Mouse (Mus musculus) stomach, embryonic 15.5 days (tissue): ENCODE measurements at regions not wholly inside any gene's neighbourhood (a gene's known extent, or its start where the extent isn't known, plus 50 kb on each side); places are given as distances from the start of the nearest gene placed in this dataset.

ENCODE experiments used
- ATAC-seq: fragments of 200-750 bp; cut with Nextera tagmentation; 2 replicates; pipeline ENCODE4 v1.8.0; 2017; ENCODE audit warnings: low read depth, moderate number of reproducible peaks, moderate TSS enrichment; ENCODE audit not compliant: insufficient read depth, low FRiP score
- H3K27ac ChIP-seq: fragments of 300-500 bp; sonication (generic); 2 replicates; pipeline ENCODE4 v1.5.1; 2015; ENCODE audit warnings: mild to moderate bottlenecking, inconsistent platforms
- H3K27me3 ChIP-seq: fragments of 300-500 bp; sonication (generic); replicated peaks from 2 replicates; pipeline ENCODE4 v1.6.1; 2015; ENCODE audit warnings: inconsistent platforms
- H3K36me3 ChIP-seq: fragments of 300-500 bp; sonication (generic); 2 replicates; pipeline ENCODE4 v1.6.1; 2015; ENCODE audit warnings: inconsistent platforms
- H3K4me1 ChIP-seq: fragments of 300-500 bp; sonication (generic); 2 replicates; pipeline ENCODE4 v1.6.1; 2015; ENCODE audit warnings: inconsistent platforms
- H3K4me2 ChIP-seq: fragments of 300-500 bp; sonication (generic); 2 replicates; pipeline ENCODE4 v1.6.1; 2015; ENCODE audit warnings: mild to moderate bottlenecking, inconsistent platforms
- H3K4me3 ChIP-seq: fragments of 300-500 bp; sonication (generic); replicated peaks from 2 replicates; pipeline ENCODE4 v1.5.1; 2015; ENCODE audit warnings: inconsistent platforms
- H3K9ac ChIP-seq: fragments of 300-500 bp; sonication (generic); 2 replicates; pipeline ENCODE4 v1.6.1; 2015; ENCODE audit warnings: inconsistent platforms
- H3K9me3 ChIP-seq: fragments of 300-500 bp; sonication (generic); 2 replicates; pipeline ENCODE4 v1.6.1; 2016; ENCODE audit warnings: inconsistent platforms
- WGBS: fragments of 180-500 bp; shearing (Covaris S2); methylation state at CpG from one replicate; pipeline ENCODE4 v1.1.7; 2015; 5-methylcytosine and 5-hydroxymethylcytosine counted together

GRCm38 (mm10) chr13:90584766-90585165 is 320.4 kb downstream of the Atp6ap1l start:
- Histone ChIP-seq H3K27me3 (no peaks in the 10 kb centered on the region), H3K4me2 (no peak overlapping the region), H3K9me3 (no peaks in the 10 kb centered on the region), H3K9ac (no peak overlapping the region), H3K27ac (no peak overlapping the region), H3K4me1 (no peaks in the 10 kb centered on the region), H3K36me3 (no peaks in the 10 kb centered on the region), H3K4me3 (no peak overlapping the region)
- WGBS: 75% methylated on average over 2 of the region's 2 CpGs
- ATAC-seq: no peak

DNA sequence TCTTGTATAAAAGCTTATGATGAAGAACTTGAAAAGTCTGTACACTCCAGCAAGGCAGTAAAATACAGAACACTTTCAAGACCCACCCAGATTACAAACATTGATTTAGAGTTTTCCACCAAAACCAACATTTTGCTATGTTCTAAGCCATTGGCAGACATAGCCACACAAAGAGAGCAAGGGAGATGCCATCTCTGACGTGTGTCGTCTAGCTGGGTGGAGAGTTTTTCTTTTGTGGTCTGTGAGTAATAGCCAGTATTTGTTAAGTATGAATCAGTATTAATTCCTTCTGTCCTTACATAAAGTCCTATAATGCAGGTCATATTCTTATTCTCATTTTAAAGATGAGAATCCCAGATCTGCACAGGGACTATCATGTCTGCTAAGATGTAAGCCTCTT is 329.8 kb downstream of the Atp6ap1l start:
- Histone ChIP-seq H3K4me2 (no peak overlapping the region), H3K9me3 (no peaks in the 10 kb centered on the region), H3K27ac (no peak overlapping the region), H3K4me3 (no peak overlapping the region), H3K27me3 (no peaks in the 10 kb centered on the region), H3K4me1 (no peaks in the 10 kb centered on the region), H3K9ac (no peak overlapping the region), H3K36me3 (no peaks in the 10 kb centered on the region)
- ATAC-seq: no peak
- WGBS: 77% methylated on average over 2 of the region's 2 CpGs

GRCm38 (mm10) chr13:90572580-90572979 is 332.6 kb downstream of the Atp6ap1l start:
- no peak for ATAC-seq
- WGBS: 83% methylated on average over 2 of the region's 2 CpGs
- Histone ChIP-seq H3K4me1 (no peaks in the 10 kb centered on the region), H3K4me2 (no peak overlapping the region), H3K36me3 (no peaks in the 10 kb centered on the region), H3K9me3 (no peaks in the 10 kb centered on the region), H3K4me3 (no peak overlapping the region), H3K27ac (no peak overlapping the region), H3K9ac (no peak overlapping the region), H3K27me3 (no peaks in the 10 kb centered on the region)

DNA sequence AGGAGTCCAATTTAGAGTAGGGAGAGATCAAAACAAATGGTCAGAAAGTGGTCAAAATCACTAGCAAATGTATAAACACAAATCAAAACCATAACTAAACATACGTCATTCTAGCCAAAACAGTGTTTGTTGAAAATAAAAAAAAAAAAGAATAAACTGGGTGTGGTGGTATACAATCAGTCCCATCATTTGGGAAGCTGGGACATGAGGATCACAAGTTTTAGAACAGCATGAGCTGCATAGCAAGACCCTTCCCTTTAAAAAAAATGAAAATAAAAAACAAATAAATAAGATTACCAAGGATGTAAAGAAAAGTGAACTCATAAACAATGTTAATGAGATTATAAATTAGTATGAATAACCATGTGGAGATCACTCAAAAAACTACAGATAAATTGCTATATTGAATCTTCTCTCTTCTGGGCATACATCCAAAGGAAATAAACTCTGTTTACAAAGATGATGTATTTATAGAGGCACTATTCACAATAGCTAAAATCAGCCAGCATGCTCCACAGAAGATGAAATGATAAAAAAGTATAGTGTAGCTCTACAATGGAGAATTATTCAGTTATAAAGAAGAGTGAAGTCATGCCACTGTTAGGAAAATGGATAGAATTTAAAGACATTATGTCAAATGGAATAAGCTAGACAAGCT is 341.8 kb downstream of the Atp6ap1l start:
- ATAC-seq: no peak
- no peak overlapping the region for H3K4me3 ChIP-seq
- H3K36me3 ChIP-seq: no peaks in the 10 kb centered on the region
- no peak overlapping the region for H3K27ac ChIP-seq
- H3K9ac ChIP-seq: no peak overlapping the region
- H3K4me2 ChIP-seq: no peak overlapping the region
- no peaks in the 10 kb centered on the region for H3K4me1 ChIP-seq
- 55% methylated on average over 1 of the region's 1 CpGs for WGBS
- no peaks in the 10 kb centered on the region for H3K27me3 ChIP-seq
- no peaks in the 10 kb centered on the region for H3K9me3 ChIP-seq

GRCm38 (mm10) chr13:90560095-90560494 is 345.1 kb downstream of the Atp6ap1l start:
- no peaks in the 10 kb centered on the region for H3K36me3 ChIP-seq

DNA sequence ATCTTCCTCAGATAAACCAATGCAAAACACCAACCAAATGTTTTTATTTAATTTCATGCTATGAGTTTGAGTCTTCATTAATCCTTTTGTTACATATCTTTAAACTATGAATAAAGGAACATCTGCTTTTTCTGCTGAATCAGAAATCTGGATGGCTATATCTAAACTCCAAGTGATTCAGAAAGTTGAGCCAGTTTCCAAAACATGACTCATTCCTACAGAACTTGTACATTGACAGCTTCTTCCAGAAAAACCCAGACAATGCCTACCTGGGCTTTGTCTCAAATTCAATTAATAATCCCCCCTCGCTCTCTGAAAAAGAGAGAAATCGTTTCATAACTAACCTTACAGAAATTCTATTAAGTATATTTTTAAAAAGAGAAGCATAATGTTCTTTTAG is 345.7 kb downstream of the Atp6ap1l start:
- H3K4me2 ChIP-seq: no peak overlapping the region
- no peaks in the 10 kb centered on the region for H3K27me3 ChIP-seq
- no peak overlapping the region for H3K27ac ChIP-seq
- no peak overlapping the region for H3K4me3 ChIP-seq
- H3K9ac ChIP-seq: no peak overlapping the region
- 92% methylated on average over 2 of the region's 2 CpGs for WGBS
- ATAC-seq: no peak
- H3K36me3 ChIP-seq: no peaks in the 10 kb centered on the region
- no peaks in the 10 kb centered on the region for H3K4me1 ChIP-seq
- H3K9me3 ChIP-seq: no peaks in the 10 kb centered on the region

More at GRCm38 (mm10) chr13:90560095-90560494, 345.1 kb downstream of the Atp6ap1l start:
- no peak for ATAC-seq
- Histone ChIP-seq H3K27me3 (no peaks in the 10 kb centered on the region), H3K27ac (no peak overlapping the region), H3K4me1 (no peaks in the 10 kb centered on the region), H3K9ac (no peak overlapping the region), H3K4me2 (no peak overlapping the region), H3K4me3 (no peak overlapping the region), H3K9me3 (no peaks in the 10 kb centered on the region)
- WGBS: 84% methylated on average over 1 of the region's 1 CpGs

- H3K9me3 ChIP-seq: no peaks in the 10 kb centered on the region
- H3K4me1 ChIP-seq: no peaks in the 10 kb centered on the region
- no peak overlapping the region for H3K4me3 ChIP-seq
- H3K36me3 ChIP-seq: no peaks in the 10 kb centered on the region
- H3K9ac ChIP-seq: no peak overlapping the region
- H3K27ac ChIP-seq: no peak overlapping the region
- H3K27me3 ChIP-seq: no peaks in the 10 kb centered on the region
- WGBS: 74% methylated on average over 2 of the region's 2 CpGs
- no peak for ATAC-seq
- no peak overlapping the region for H3K4me2 ChIP-seq
These were observed 354.0 kb downstream of the Atp6ap1l start for GRCm38 (mm10) chr13:90551166-90551565.

- WGBS: 70% methylated on average over 1 of the region's 1 CpGs
- H3K4me2 ChIP-seq: no peak overlapping the region
- no peak overlapping the region for H3K9ac ChIP-seq
- no peaks in the 10 kb centered on the region for H3K36me3 ChIP-seq
- H3K4me3 ChIP-seq: no peak overlapping the region
- H3K27me3 ChIP-seq: no peaks in the 10 kb centered on the region
- H3K9me3 ChIP-seq: no peaks in the 10 kb centered on the region
- ATAC-seq: no peak
- H3K4me1 ChIP-seq: no peaks in the 10 kb centered on the region
- no peak overlapping the region for H3K27ac ChIP-seq
These were observed 358.7 kb downstream of the Atp6ap1l start for GRCm38 (mm10) chr13:90546288-90547035.

GRCm38 (mm10) chr13:90545816-90546215 is 359.3 kb downstream of the Atp6ap1l start:
- Histone ChIP-seq H3K27me3 (no peaks in the 10 kb centered on the region), H3K9me3 (no peaks in the 10 kb centered on the region), H3K4me1 (no peaks in the 10 kb centered on the region), H3K9ac (no peak overlapping the region), H3K4me3 (no peak overlapping the region), H3K36me3 (no peaks in the 10 kb centered on the region), H3K27ac (no peak overlapping the region), H3K4me2 (no peak overlapping the region)
- ATAC-seq: no peak

GRCm38 (mm10) chr13:90537525-90537924 is 367.6 kb downstream of the Atp6ap1l start:
- 93% methylated on average over 1 of the region's 1 CpGs for WGBS
- no peak for ATAC-seq
- Histone ChIP-seq H3K9ac (no peak overlapping the region), H3K4me2 (no peak overlapping the region), H3K27ac (no peak overlapping the region), H3K27me3 (no peaks in the 10 kb centered on the region), H3K4me3 (no peak overlapping the region), H3K4me1 (no peaks in the 10 kb centered on the region), H3K9me3 (no peaks in the 10 kb centered on the region), H3K36me3 (no peaks in the 10 kb centered on the region)

GRCm38 (mm10) chr13:90526998-90527397 is 378.2 kb downstream of the Atp6ap1l start:
- no peaks in the 10 kb centered on the region for H3K4me1 ChIP-seq
- no peaks in the 10 kb centered on the region for H3K27me3 ChIP-seq
- H3K4me3 ChIP-seq: no peak overlapping the region
- no peaks in the 10 kb centered on the region for H3K36me3 ChIP-seq
- no peaks in the 10 kb centered on the region for H3K9me3 ChIP-seq
- no peak overlapping the region for H3K9ac ChIP-seq
- ATAC-seq: no peak
- 85% methylated on average over 3 of the region's 3 CpGs for WGBS
- no peak overlapping the region for H3K27ac ChIP-seq
- H3K4me2 ChIP-seq: no peak overlapping the region

DNA sequence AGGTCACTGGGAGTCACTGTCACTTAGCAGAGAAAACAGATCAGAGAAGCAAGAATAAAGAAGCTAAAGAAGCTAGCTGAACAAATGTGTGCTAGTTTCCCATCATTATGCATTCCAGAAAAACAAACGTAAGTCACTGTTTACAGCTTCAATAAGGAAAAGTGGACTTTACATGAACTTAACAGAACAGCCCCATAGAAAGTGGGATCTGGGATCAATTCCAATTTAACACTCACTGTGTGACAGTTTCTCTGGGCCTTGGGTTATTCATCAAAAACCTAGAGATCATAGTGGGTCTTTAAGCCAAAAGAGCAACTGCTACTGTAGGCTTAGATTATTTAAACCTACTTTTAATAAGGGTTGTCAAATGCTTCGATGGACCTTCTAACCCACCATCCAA is 379.4 kb downstream of the Atp6ap1l start:
- Histone ChIP-seq H3K27me3 (no peaks in the 10 kb centered on the region), H3K4me1 (no peaks in the 10 kb centered on the region), H3K9me3 (no peaks in the 10 kb centered on the region), H3K4me2 (no peak overlapping the region), H3K9ac (no peak overlapping the region), H3K36me3 (no peaks in the 10 kb centered on the region), H3K4me3 (no peak overlapping the region), H3K27ac (no peak overlapping the region)
- ATAC-seq: no peak
- 59% methylated on average over 2 of the region's 2 CpGs for WGBS
